Mouse (Mus musculus) urinary bladder, postnatal 36 days (tissue): Measurements from ENCODE around the gene Slc45a3.

Source experiments
- DNase-seq, 2 experiments: peaks; one replicate each; pipeline ENCODE4 v3.0.0; 2022; ENCODE audit warnings: low spot score in 2 of 2, mixed read lengths in 1 of 2

Gene Slc45a3

DNA sequence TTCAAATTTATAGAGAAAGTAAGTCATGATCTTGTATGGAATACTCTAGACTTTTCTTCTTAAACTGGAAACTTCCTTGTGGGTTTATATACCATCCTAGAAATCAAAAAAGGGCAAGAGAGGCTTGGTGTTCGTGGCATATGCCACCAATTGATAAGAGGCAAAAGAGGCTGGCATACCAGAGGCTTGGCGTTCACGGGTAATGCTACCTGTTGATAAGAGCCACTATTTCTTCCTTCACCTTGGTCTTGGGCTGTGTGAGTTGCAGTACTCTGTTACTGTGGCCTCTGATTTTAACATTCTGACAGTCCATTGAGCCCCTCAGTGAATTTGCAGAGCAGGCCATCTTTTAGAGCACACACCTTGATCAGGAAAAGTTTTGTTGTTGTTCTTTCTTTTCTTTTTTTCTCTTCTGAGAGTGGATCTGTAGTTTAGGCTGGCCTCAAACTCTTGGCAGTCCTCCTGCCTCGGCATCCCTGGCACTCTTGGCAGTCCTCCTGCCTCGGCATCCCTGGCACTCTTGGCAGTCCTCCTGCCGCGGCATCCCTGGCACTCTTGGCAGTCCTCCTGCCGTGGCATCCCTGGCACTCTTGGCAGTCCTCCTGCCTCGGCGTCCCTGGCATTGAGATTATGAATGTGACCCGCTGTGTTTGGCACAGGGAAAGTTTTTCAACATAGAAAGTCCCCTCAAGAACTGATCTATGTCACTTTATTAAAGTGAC, 64.3 kb downstream of the Slc45a3 start:
- DNase-seq = no peak

DNA sequence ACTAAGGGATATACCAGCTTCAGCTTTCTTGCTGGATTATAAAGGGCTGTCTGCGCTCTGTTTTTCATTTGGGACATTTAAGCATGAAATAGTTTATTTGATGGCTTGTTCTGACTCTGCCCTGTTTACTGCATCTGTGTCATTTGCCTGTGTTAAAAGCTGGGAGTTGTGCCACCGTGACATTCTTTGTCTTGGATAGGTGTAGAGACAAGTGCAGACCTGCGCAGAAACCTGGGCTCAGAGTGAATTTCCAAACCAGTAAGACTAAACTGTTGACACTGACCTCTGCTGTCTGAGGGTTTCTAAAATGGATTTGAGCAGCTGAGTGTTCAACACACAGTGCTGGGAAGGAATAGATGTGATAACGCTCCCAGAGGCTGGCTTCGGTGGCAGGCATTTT, 65.2 kb downstream of the Slc45a3 start:
- peak in 1 of 2 experiments; percentile 44 for DNase-seq

DNA sequence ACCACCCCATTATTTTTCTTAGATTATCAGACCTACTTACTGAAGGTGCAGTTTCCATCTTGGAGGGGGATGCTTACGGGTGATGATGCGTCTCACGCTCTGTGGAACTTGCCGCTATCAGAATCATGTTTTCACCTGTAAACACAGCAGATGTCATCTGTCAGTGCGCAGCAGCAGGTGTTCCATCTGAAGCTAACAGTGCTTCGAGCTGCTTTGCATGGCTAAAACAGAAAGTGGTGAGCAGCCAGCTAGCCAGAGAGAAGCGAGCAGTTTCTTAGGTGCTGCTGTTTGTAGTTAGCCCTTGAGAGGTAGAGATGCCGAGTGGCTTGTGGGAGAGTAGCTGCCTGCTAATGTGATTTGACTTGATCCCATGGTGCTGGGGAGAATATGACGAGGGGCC, 65.6 kb downstream of the Slc45a3 start:
- no peak for DNase-seq

DNA sequence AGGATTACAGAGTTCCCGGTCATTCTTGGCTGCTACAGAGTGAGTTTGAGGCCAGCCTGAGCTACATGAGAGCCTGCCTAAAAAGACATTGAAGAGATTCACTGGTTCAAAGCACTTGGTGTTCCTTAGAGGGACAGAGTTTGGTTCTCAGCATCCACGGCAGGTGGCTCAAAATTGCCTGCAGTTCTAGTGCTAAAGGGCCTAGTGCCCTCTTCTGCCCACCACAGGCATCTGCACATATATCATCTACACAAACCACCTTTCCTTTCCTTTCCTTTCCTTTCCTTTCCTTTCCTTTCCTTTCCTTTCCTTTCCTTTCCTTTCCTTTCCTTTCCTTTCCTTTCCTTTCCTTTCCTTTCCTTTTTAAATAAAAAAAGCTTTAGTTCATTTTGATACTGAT, 67.8 kb downstream of the Slc45a3 start:
- DNase-seq = no peak

DNA sequence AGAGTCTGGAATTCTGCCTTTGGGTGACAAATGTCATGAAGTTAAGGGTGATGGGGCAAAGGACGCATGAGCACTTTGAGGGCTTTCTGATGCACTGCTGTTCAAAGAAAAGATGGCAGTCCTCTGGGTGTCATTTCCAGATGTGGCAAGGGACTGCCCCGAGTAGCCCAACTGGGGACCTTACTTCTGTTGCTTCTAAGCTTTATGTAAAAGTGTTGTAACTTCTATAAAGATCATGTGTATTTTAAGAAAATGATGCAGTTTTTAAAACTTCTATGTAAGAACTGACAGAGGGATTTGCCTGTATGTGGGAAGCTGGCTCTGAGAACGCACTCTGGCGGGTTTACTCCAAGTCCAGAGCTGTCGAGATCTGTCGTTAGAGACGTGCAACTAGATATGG, 69.4 kb downstream of the Slc45a3 start:
- no peak for DNase-seq
